Mouse (Mus musculus) thymus, adult 2 months (tissue): ENCODE measurements around the gene Dock1. TPM values are rescaled to one million over a fixed set of nuclear protein-coding genes. Genes with fewer than 3 reads are reported as not detected.
A peak's percentile ranks its signal among the peaks of the same experiment; 100 is the strongest.

Experiments used
- DNase-seq: peaks from one replicate; pipeline ENCODE4 v3.0.0; 2021
- H3K27ac ChIP-seq: fragments of 200-500 bp; 2 replicates; pipeline ENCODE4 v1.5.1; 2012; ENCODE audit warnings: low read length, control low read depth; ENCODE audit not compliant: control insufficient read depth, insufficient read depth
- H3K27me3 ChIP-seq: fragments of 200-500 bp; 2 replicates; pipeline ENCODE4 v1.6.1; 2012; ENCODE audit warnings: mild to moderate bottlenecking, low read length, moderate library complexity, mixed read lengths; ENCODE audit not compliant: control insufficient read depth, insufficient read depth
- H3K36me3 ChIP-seq: fragments of 200-500 bp; 2 replicates; pipeline ENCODE4 v1.6.1; 2012; ENCODE audit warnings: mild to moderate bottlenecking, low read length, moderate library complexity; ENCODE audit not compliant: control insufficient read depth, insufficient read depth
- H3K4me1 ChIP-seq: fragments of 200-500 bp; replicated peaks from 2 replicates; pipeline ENCODE4 v1.6.1; 2012; ENCODE audit warnings: low read length; ENCODE audit not compliant: control insufficient read depth, insufficient read depth
- H3K4me3 ChIP-seq: fragments of 200-500 bp; 2 replicates; pipeline ENCODE4 v1.5.1; 2012; ENCODE audit warnings: mild to moderate bottlenecking, low read length, control low read depth, moderate library complexity; ENCODE audit not compliant: control insufficient read depth, insufficient read depth
- CTCF ChIP-seq: fragments of 200-500 bp; IDR thresholded peaks from 2 replicates; pipeline ENCODE4 v1.5.1; 2012; ENCODE audit warnings: mild to moderate bottlenecking, control low read depth, low read length, moderate library complexity, borderline replicate concordance; ENCODE audit not compliant: control insufficient read depth, poor library complexity, insufficient read depth; ENCODE audit errors: extremely low read depth
- POLR2A ChIP-seq: fragments of 200-500 bp; IDR thresholded peaks from 2 replicates; pipeline ENCODE4 v1.6.1; 2012; ENCODE audit warnings: mild to moderate bottlenecking, low read length, control low read depth, moderate library complexity; ENCODE audit not compliant: control insufficient read depth, poor library complexity, insufficient read depth; ENCODE audit errors: extremely low read depth
- WGBS: fragments of 180-500 bp; shearing (Covaris S2); methylation state at CpG from one replicate; pipeline ENCODE4 v1.1.7; 2018; 5-methylcytosine and 5-hydroxymethylcytosine counted together
- polyA plus RNA-seq: library from polyadenylated mRNA; depleted of rRNA; stranded (reverse); fragments of >200 nt; gene quantifications from 2 replicates; pipeline ENCODE4 v1.2.3, GENCODE M21; 2012

Gene Dock1
- polyA plus RNA-seq, 1 experiment = 3.2 TPM

DNA sequence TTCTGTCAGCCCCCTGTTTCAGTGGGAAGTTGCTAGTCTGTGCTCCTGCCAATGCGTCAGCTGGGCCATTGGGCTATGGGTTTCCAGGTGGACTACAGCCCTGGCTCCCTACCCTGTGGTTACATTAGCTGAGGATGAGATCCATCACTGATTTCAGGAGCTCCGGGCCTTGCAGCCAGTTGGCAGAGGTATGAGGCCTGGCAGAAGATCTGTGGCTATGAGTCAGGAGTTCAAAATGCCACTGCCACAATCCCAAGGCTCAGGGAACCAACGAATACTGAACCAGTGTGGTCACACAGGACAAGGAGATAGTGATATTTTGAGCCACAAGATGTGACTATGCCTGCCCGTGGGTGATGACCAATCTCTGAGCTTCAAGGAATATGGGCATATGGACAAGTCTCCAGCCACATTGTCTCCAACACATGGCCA lies 3.2 kb upstream of the Dock1 start:
- 91% methylated on average over 4 of the region's 4 CpGs for whole genome bisulfite sequencing
- no peaks in the 10 kb centered on the region for H3K4me1 ChIP-seq
- DNase-seq = no peak
- no peaks in the 10 kb centered on the region; the same call in 1 of the 2 replicates for H3K27me3 ChIP-seq
- no peaks in the 10 kb centered on the region for H3K36me3 ChIP-seq
- TF ChIP-seq CTCF = no peak
- no peak for TF ChIP-seq POLR2A
- no peak overlapping the region for H3K27ac ChIP-seq
- no peak overlapping the region for H3K4me3 ChIP-seq

DNA sequence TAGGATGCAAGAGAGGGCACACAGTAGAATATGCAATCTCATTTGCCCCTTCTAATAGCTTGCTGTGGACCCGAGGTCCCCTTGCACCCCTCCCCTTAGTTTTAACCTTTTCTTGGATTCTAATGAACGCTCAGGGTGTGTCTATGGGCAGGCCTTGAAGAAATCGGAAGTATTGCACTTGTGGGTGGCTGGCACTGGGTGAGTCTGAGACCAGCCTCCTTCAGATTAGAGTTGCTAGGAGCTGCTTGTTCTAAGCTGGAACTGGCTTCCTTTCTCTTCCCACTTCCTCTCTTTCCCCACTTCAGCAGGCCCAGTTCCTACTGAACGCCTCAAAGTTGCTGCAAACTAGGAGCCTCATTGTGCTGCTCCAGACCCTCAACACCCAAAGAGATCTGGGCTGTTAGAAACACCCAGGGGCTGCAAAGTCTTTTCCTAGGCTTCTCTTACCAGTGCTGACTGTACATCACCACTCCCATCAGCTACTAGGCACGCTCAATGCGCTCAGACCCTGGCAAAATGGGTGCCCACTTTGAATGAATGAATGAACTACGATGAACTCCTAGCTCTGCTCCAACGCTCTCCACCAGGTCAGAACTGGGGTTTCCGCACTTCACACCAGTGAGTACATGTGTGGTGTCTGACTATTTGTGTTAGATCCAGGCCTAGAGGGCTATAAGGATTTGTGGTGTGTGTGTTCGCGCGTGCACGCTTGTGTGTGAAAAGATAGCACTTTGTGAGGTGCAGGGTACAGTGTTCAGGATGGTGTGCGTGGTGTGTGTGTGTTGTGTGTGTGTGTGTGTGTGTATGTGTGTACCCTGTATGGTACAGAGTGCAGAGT lies 761 bp upstream of the Dock1 start:
- 72% methylated on average over 14 of the region's 14 CpGs for WGBS
- TF ChIP-seq POLR2A = no peak
- TF ChIP-seq CTCF = no peak
- Histone ChIP-seq H3K4me1 (no peaks in the 10 kb centered on the region), H3K27ac (no peak overlapping the region), H3K36me3 (no peaks in the 10 kb centered on the region), H3K27me3 (no peaks in the 10 kb centered on the region; the same call in 1 of the 2 replicates), H3K4me3 (no peak overlapping the region)
- DNase-seq = no peak

DNA sequence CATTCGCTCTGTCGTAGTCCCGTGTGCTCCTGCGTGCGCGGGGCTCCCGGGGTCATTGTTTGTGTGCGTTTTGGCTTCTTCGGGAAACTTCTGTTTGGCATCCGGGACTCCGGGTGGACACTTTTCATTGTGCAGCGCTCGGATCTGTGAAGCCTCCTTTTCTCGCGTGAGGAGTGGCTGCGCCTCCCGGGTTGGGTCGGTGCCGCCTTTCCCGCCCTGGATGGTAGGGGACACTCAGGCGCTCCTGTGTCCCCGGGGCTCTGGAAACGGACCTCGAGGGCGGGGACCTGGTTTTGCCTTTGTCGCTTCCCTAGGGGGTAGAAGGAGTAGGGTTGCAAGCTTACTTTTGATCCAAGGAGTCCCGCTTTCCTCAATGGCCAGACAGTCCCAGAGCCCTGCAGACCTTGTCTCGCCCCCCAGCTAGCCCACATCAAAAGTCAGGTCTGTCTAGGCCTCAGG lies 578 bp downstream of the Dock1 start:
- TF ChIP-seq CTCF (no peak), POLR2A (no peak)
- H3K27me3 ChIP-seq = no peaks in the 10 kb centered on the region; the same call in 1 of the 2 replicates
- H3K36me3 ChIP-seq = no peaks in the 10 kb centered on the region
- 20% methylated on average over 28 of the region's 28 CpGs for WGBS
- no peaks in the 10 kb centered on the region for H3K4me1 ChIP-seq
- peak overlapping the region; percentile 9; the same call in 1 of the 2 replicates for H3K4me3 ChIP-seq
- H3K27ac ChIP-seq = no peak overlapping the region
- no peak for DNase-seq

DNA sequence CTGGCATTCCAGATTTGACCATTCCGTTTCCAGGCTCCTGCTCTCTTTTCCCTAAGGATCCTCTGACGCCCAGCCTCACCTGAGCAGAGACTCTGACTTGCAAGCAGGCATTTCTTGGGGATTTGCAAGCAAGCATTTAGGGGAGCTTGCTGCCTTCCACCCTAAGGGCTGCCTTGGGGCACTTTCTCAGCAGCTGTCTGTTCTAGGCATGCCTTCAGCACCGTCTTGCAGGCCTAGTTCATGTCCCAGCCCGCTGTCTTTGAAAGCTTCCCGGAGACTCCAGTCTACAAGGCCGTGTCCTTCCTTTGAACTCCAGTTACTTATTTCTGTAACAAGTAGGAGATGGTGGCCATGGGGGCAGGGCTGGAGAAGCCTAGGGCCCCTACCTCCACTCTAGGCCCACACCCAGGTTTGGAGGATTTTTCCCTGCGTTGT lies 1.0 kb downstream of the Dock1 start:
- no peak for DNase-seq
- Histone ChIP-seq H3K27me3 (no peaks in the 10 kb centered on the region; the same call in 1 of the 2 replicates), H3K4me1 (no peaks in the 10 kb centered on the region), H3K4me3 (peak overlapping the region; percentile 9; the same call in 1 of the 2 replicates), H3K27ac (no peak overlapping the region), H3K36me3 (no peaks in the 10 kb centered on the region)
- 89% methylated on average over 7 of the region's 7 CpGs for WGBS
- no peak for TF ChIP-seq CTCF
- TF ChIP-seq POLR2A = no peak

DNA sequence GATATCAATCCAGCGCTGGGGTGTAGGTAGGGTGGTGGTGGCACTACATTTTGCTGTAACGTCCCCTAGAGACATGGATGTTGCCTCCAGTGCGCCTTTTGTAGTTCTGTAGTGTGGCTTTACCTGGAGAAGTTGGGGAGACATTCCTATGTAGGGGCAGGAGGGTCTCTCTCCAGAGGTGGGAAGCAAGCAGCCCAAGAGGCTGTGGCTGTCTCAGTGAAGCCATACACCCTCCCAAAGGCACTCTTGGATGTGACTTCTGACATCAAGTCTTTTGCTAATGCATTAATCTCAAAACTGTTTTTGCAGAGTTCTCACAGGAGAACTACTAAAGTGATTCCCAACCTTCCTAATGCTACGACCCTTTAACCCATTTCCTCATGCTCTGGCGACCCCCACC lies 2.7 kb downstream of the Dock1 start:
- WGBS = 88% methylated on average over 5 of the region's 5 CpGs
- DNase-seq = no peak
- H3K4me1 ChIP-seq = no peaks in the 10 kb centered on the region; the same call in 1 of the 2 replicates

DNA sequence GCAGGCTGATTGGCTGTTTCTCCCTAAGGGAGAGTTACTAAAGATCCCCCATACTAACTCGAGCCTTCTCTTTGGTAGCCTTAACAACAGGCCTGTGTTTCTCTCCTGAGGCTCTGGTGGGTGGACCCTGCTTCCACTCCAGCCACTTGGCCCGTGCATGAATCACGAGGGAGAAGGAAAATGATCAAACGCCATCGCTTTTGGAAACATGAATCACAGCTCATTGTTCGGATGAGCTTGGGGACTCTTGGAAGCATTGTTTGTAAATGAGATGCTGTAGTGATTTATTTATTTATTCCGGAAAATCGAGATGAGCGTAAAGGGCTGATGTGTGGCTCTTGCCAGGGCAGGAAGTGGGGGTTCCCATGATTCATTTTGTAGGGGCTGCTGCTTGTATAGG lies 3.5 kb downstream of the Dock1 start:
- DNase-seq = no peak
- no peak overlapping the region for H3K27ac ChIP-seq

More for the DNA sequence above, 2.7 kb downstream of the Dock1 start:
- TF ChIP-seq CTCF = no peak
- TF ChIP-seq POLR2A = no peak
- Histone ChIP-seq H3K4me3 (no peak overlapping the region), H3K27me3 (no peaks in the 10 kb centered on the region; the same call in 1 of the 2 replicates), H3K36me3 (no peaks in the 10 kb centered on the region), H3K27ac (no peak overlapping the region)

More for the DNA sequence above, 3.5 kb downstream of the Dock1 start:
- H3K27me3 ChIP-seq = no peaks in the 10 kb centered on the region; the same call in 1 of the 2 replicates
- H3K36me3 ChIP-seq = no peaks in the 10 kb centered on the region
- 88% methylated on average over 9 of the region's 9 CpGs for WGBS
- no peaks in the 10 kb centered on the region; the same call in 1 of the 2 replicates for H3K4me1 ChIP-seq
- TF ChIP-seq POLR2A = no peak
- TF ChIP-seq CTCF = no peak
- no peak overlapping the region for H3K4me3 ChIP-seq
